Mouse (Mus musculus) heart, adult 9 months (tissue): ENCODE results near the gene Gm20906.
"Not testable (repeated sequence)": the region's sequence is repeated elsewhere in the genome, so short reads cannot be mapped to it uniquely, and the experiment has no call there.

ENCODE experiments used
- DNase-seq, 2 experiments: peaks; one replicate each; pipeline ENCODE4 v3.0.0; 2022; ENCODE audit warnings: low spot score in 2 of 2

The Gm20906 gene

DNA sequence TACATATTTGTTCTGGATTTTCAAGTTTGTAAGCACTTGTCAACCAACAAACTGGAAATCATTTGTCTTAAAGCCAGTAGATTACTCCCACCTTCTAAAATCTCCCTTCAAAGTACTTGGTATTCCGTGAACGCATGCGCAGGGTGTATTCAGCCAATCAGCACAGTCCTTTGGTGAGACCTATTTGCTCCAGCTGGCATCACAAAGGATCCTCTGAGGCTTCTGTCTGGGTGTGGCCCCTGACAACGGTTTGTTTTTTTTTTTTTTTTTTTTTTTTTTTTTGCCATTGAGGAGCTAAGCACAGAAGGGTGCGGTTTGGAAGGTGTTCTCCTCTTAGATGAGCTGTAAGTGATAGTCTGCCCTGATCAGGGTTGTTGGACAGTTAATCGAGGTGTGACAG is at the start of gene Gm20906:
Gene Gm20906, plus strand, starts transcription at position 301 of the 400 bp plus-strand sequence.
- DNase-seq, result not testable (repeated sequence)
